Mouse (Mus musculus) ES-Bruce4 (cell line): Measurements from ENCODE around the gene Sdr9c7. TPM values are rescaled to one million over a fixed set of nuclear protein-coding genes. Genes with fewer than 3 reads are reported as not detected.
"Not testable (repeated sequence)": the region's sequence is repeated elsewhere in the genome, so short reads cannot be mapped to it uniquely, and the experiment has no call there.

Experiments used
- H3K27ac ChIP-seq: 2 replicates; pipeline ENCODE4 v1.5.1; 2012; ENCODE audit warnings: low read length, inconsistent platforms; ENCODE audit not compliant: insufficient read depth
- H3K27me3 ChIP-seq: 2 replicates; pipeline ENCODE4 v1.6.1; 2012; ENCODE audit warnings: mild to moderate bottlenecking, low read length, inconsistent platforms; ENCODE audit not compliant: control insufficient read depth, poor library complexity, insufficient read depth, severe bottlenecking
- H3K36me3 ChIP-seq: 2 replicates; pipeline ENCODE4 v1.6.1; 2012; ENCODE audit warnings: inconsistent platforms, mild to moderate bottlenecking, low read length, moderate library complexity; ENCODE audit not compliant: control insufficient read depth, poor library complexity, insufficient read depth, severe bottlenecking
- H3K4me1 ChIP-seq: one replicate; pipeline ENCODE4 v1.8.1; 2011; ENCODE audit warnings: low read length; ENCODE audit not compliant: control insufficient read depth, insufficient read depth
- H3K4me3 ChIP-seq: 2 replicates; pipeline ENCODE4 v1.5.1; 2011; ENCODE audit warnings: low read depth, mild to moderate bottlenecking, low read length
- H3K9ac ChIP-seq: 2 replicates; pipeline ENCODE4 v1.6.1; 2012; ENCODE audit warnings: low read depth, mild to moderate bottlenecking, inconsistent platforms; ENCODE audit not compliant: poor library complexity, severe bottlenecking
- H3K9me3 ChIP-seq: replicated peaks from 2 replicates; pipeline ENCODE4 v1.6.1; 2012; ENCODE audit warnings: mild to moderate bottlenecking, low read length, inconsistent platforms; ENCODE audit not compliant: control insufficient read depth, poor library complexity, insufficient read depth, severe bottlenecking
- CTCF ChIP-seq: IDR thresholded peaks from one replicate; pipeline ENCODE4 v1.8.1; 2011; ENCODE audit warnings: low read depth, low read length
- EP300 ChIP-seq: IDR thresholded peaks from 2 replicates; pipeline ENCODE4 v1.6.1; 2011; ENCODE audit warnings: low read depth, low read length; ENCODE audit not compliant: insufficient read depth
- POLR2A ChIP-seq: IDR thresholded peaks from one replicate; pipeline ENCODE4 v1.8.1; 2011; ENCODE audit warnings: low read length; ENCODE audit not compliant: insufficient read depth
- polyA plus RNA-seq: library from polyadenylated mRNA; stranded (reverse); fragments of >200 nt; gene quantifications from 2 replicates; pipeline ENCODE4 v1.2.4, GENCODE M21; 2011; ENCODE audit warnings: low read depth; ENCODE audit not compliant: missing spikeins, insufficient read depth, insufficient read length

The Sdr9c7 gene
- polyA plus RNA-seq, 1 experiment = not detected

DNA sequence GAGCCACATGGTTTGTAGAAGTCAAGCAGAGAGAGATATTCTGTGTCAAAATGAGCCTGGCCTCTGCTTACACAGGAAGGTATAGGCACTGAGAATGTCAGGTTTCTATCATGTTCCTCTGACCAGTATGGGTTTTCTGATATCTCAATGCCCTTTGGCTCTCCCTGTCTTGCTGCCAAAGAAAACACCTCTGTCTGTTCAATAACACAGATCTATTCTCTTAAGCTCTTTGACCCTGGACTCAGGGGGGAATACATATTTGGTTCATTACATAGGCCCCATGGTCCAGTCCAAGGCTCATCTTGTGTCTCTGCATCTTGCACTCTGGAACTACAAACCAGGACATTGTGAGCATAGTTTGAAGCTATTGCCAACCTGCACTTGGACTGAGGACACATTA lies 9.7 kb upstream of the Sdr9c7 start, which contains the start of gene Rdh7:
Rdh7 (minus strand) TSS at position 213 of the 400 bp plus-strand sequence.
- Histone ChIP-seq H3K4me1 (no peaks in the 10 kb centered on the region), H3K4me3 (no peak within 1 kb of the TSS), H3K36me3 (no peaks in the 10 kb centered on the region), H3K27me3 (no peaks in the 10 kb centered on the region), H3K9ac (no peak within 1 kb of the TSS), H3K27ac (no peak within 1 kb of the TSS), H3K9me3 (no peaks in the 10 kb centered on the region)
- TF ChIP-seq EP300 (no peak), CTCF (no peak), POLR2A (no peak)

DNA sequence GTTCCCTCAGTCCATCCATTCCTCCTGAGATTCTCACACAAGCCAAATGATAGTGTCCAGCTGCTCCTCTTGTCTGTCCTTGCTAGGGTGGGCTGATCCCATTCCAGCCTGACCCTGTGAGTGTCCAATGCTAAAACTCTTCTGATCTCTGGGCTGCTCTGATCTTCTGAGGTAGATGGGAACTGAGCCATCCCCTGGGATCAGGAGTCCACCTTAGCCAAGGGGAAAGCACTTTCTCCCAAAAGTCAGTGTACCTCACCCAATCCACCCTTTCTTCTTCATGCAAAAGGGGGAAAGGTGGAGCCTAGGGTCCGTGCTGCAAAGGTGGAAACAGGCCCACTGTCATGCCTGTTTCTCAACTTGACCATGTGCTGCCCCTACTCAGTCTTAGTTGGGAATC lies 6.8 kb upstream of the Sdr9c7 start:
- no peak for TF ChIP-seq POLR2A
- TF ChIP-seq CTCF = no peak
- no peak for TF ChIP-seq EP300
- H3K4me3 ChIP-seq = no peak overlapping the region
- H3K9ac ChIP-seq = no peak overlapping the region
- H3K36me3 ChIP-seq = no peaks in the 10 kb centered on the region
- no peaks in the 10 kb centered on the region for H3K9me3 ChIP-seq
- H3K4me1 ChIP-seq = no peaks in the 10 kb centered on the region
- no peaks in the 10 kb centered on the region for H3K27me3 ChIP-seq
- H3K27ac ChIP-seq = no peak overlapping the region

DNA sequence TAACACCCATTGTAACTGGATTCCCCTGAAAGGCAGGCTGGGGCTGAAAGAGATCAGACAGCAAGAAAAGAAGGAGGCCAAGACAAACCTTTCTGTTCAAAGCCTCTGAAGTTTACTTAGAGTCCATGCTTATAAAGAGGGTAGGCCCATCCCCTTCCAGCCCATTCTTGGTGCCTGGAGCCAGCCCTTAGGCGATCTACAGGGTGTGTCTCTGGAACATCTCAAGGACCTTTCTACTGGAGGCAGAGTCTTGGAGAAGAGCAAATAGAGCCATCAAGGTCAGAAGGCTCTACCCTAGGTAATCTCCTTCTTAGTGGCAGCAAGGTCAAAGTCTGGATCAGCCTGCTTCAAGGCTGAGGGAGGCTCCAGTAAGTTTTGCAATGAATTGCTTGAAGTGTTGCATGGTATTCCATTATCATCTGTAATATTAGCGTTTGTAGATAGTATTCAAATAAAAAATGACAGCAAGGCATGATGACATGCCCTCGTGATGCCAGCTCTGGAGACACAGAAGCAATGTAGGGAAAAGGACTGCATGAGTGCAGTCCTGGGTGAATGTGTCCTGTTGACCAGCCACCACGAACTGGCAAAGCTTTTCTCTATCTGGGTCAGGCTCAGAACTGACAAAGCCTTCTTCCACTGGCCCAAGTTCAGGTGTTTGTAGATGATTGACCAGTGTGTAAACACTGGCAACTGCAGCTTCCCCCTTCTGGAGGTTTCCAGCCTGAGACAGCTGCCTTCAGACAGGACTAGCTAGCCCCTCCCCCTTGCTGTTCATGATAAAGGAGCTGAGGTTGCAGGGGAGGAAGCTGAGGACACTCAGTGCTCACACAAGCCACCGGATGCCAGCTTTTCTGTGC lies 4.9 kb upstream of the Sdr9c7 start:
- not testable (repeated sequence) for H3K27me3 ChIP-seq, H3K36me3 ChIP-seq, H3K9ac ChIP-seq, H3K9me3 ChIP-seq, H3K4me1 ChIP-seq, H3K4me3 ChIP-seq
- TF ChIP-seq EP300 = peak; percentile 71
- peak overlapping the region; percentile 41 for H3K27ac ChIP-seq

GRCm38 (mm10) chr10:127896705-127897104 lies 1.6 kb upstream of the Sdr9c7 start:
- Histone ChIP-seq H3K36me3 (no peaks in the 10 kb centered on the region), H3K4me1 (peaks cover 7% of the 10 kb centered on the region), H3K27me3 (no peaks in the 10 kb centered on the region), H3K4me3 (no peak overlapping the region), H3K9ac (no peak overlapping the region), H3K27ac (no peak overlapping the region), H3K9me3 (no peaks in the 10 kb centered on the region)
- peak; percentile 75 for TF ChIP-seq EP300
- no peak for TF ChIP-seq CTCF

GRCm38 (mm10) chr10:127897506-127897905 lies 812 bp upstream of the Sdr9c7 start:
- Histone ChIP-seq H3K4me3 (no peak overlapping the region), H3K36me3 (no peaks in the 10 kb centered on the region), H3K27me3 (no peaks in the 10 kb centered on the region), H3K9ac (no peak overlapping the region), H3K27ac (no peak overlapping the region), H3K4me1 (peaks cover 7% of the 10 kb centered on the region), H3K9me3 (0 out of 2 replicates have a peak, but pooled peaks cover 2% of the 10 kb centered on the region)
- TF ChIP-seq EP300 (no peak), POLR2A (no peak), CTCF (no peak)

GRCm38 (mm10) chr10:127899783-127900182 lies 1.5 kb downstream of the Sdr9c7 start:
- Histone ChIP-seq H3K9ac (no peak overlapping the region), H3K9me3 (0 out of 2 replicates have a peak, but pooled peaks cover 2% of the 10 kb centered on the region), H3K36me3 (no peaks in the 10 kb centered on the region), H3K4me1 (peaks cover 8% of the 10 kb centered on the region), H3K4me3 (no peak overlapping the region), H3K27me3 (no peaks in the 10 kb centered on the region), H3K27ac (no peak overlapping the region)
- TF ChIP-seq EP300 (no peak), POLR2A (no peak), CTCF (no peak)
